Mouse (Mus musculus): ENCODE results near the gene Tmem8b.

GRCm38 (mm10) chr4:43631956-43632920 lies 36.5 kb upstream of the Tmem8b start:
- no peak for TF ChIP-seq EP300 (optimal IDR thresholded peaks at IDR 0.05)
- TF ChIP-seq CTCF (IDR thresholded peaks at IDR 0.05; ENCODE audit: low read depth), result no peak; the same call in 1 of the 2 replicates

Measured in stomach, postnatal 0 days (tissue).